Mouse (Mus musculus) CH12.LX (cell line): ENCODE measurements around the gene Zfp239. TPM values are rescaled to one million over a fixed set of nuclear protein-coding genes. Genes with fewer than 3 reads are reported as not detected.

Experiments
- polyA plus RNA-seq: library from polyadenylated mRNA; unstranded; fragments of >175 nt; gene quantifications from 2 replicates; pipeline ENCODE4 v1.2.1, GENCODE M21; 2012; ENCODE audit warnings: low read depth; ENCODE audit not compliant: insufficient read length
- total RNA-seq, 2 experiments: library from RNA; depleted of rRNA; stranded (reverse); fragments of 300-350 nt in 1 of 2; fragments of >200 nt in 1 of 2; gene quantifications; 2 replicates each; pipeline ENCODE4 v1.2.3; 2012 to 2014

Gene Zfp239
- total and polyA plus RNA-seq, 3 experiments = 13.1 to 19.6 (median 16.6) TPM

Other genes starting within 250 kb of the Zfp239 start
- 19.7 and 21.7 TPM in 2 replicates for gene Zfp637, start 20.9 kb upstream of the Zfp239 start, total RNA-seq (2012; rRNA removed)
- gene Zfp637, start 20.9 kb upstream of the Zfp239 start, total RNA-seq (2014; rRNA removed) = 18.7 and 21.3 TPM in 2 replicates
- gene Zfp637, start 20.9 kb upstream of the Zfp239 start, polyA plus RNA-seq = 11.9 and 12.5 TPM in 2 replicates
- 598 and 821 TPM in 2 replicates for gene Hnrnpf, start 38.2 kb downstream of the Zfp239 start, total RNA-seq (2012; rRNA removed)
- gene Hnrnpf, start 38.2 kb downstream of the Zfp239 start, total RNA-seq (2014; rRNA removed) = 1,196 and 1,374 TPM in 2 replicates
- 790 and 847 TPM in 2 replicates for gene Hnrnpf, start 38.2 kb downstream of the Zfp239 start, polyA plus RNA-seq
- gene Fxyd4, start 75.6 kb downstream of the Zfp239 start, total RNA-seq (2012; rRNA removed) = not detected in 2 replicates
- not detected in 2 replicates for gene Fxyd4, start 75.6 kb downstream of the Zfp239 start, total RNA-seq (2014; rRNA removed)
- 0.55 TPM in 1 of 2 replicates, not detected in the other for gene Fxyd4, start 75.6 kb downstream of the Zfp239 start, polyA plus RNA-seq
- 0.13 TPM in 1 of 2 replicates, not detected in the other for gene Rasgef1a, start 149.3 kb downstream of the Zfp239 start, total RNA-seq (2012; rRNA removed)
- gene Rasgef1a, start 149.3 kb downstream of the Zfp239 start, total RNA-seq (2014; rRNA removed) = not detected in 2 replicates
- not detected in 2 replicates for gene Rasgef1a, start 149.3 kb downstream of the Zfp239 start, polyA plus RNA-seq